Mouse (Mus musculus) midbrain, embryonic 11.5 days (tissue): ENCODE results near the gene Mreg. TPM values are rescaled to one million over a fixed set of nuclear protein-coding genes. Genes with fewer than 3 reads are reported as not detected.

ENCODE experiments used
- ATAC-seq: fragments of 200-750 bp; cut with Nextera tagmentation; 2 replicates; pipeline ENCODE4 v1.8.0; 2017; ENCODE audit warnings: moderate TSS enrichment, moderate library complexity; ENCODE audit not compliant: low FRiP score
- DNase-seq: peaks from one replicate; pipeline ENCODE4 v3.0.0; 2015; ENCODE audit warnings: low spot score; ENCODE audit errors: missing footprints
- H3K27ac ChIP-seq: fragments of 300-500 bp; sonication (generic); 2 replicates; pipeline ENCODE4 v1.5.1; 2014; ENCODE audit warnings: low read depth, low read length
- H3K27me3 ChIP-seq: fragments of 300-500 bp; sonication (generic); 2 replicates; pipeline ENCODE4 v1.6.1; 2014; ENCODE audit warnings: mild to moderate bottlenecking, low read length, moderate library complexity, mixed read lengths; ENCODE audit not compliant: control insufficient read depth, insufficient read depth
- H3K36me3 ChIP-seq: fragments of 300-500 bp; sonication (generic); 2 replicates; pipeline ENCODE4 v1.6.1; 2014; ENCODE audit warnings: mild to moderate bottlenecking, low read length, moderate library complexity, mixed read lengths; ENCODE audit not compliant: control insufficient read depth, insufficient read depth
- H3K4me1 ChIP-seq: fragments of 300-500 bp; sonication (generic); 2 replicates; pipeline ENCODE4 v1.6.1; 2014; ENCODE audit warnings: low read length; ENCODE audit not compliant: control insufficient read depth, insufficient read depth
- H3K4me2 ChIP-seq: fragments of 300-500 bp; sonication (generic); 2 replicates; pipeline ENCODE4 v1.6.1; 2014; ENCODE audit warnings: mild to moderate bottlenecking, moderate library complexity
- H3K4me3 ChIP-seq: fragments of 300-500 bp; sonication (generic); 2 replicates; pipeline ENCODE4 v1.5.1; 2014; ENCODE audit warnings: low read depth, low read length
- H3K9ac ChIP-seq: fragments of 300-500 bp; sonication (generic); 2 replicates; pipeline ENCODE4 v1.6.1; 2014; ENCODE audit warnings: low read length
- H3K9me3 ChIP-seq: fragments of 300-500 bp; sonication (generic); 2 replicates; pipeline ENCODE4 v1.6.1; 2016; ENCODE audit warnings: low read length; ENCODE audit not compliant: control insufficient read depth
- WGBS: fragments of 180-500 bp; shearing (Covaris S2); extraction: QIAGEN DNeasy Blood & Tissue Kit; methylation state at CpG from one replicate; pipeline ENCODE4 v1.1.7; 2014; 5-methylcytosine and 5-hydroxymethylcytosine counted together
- polyA plus RNA-seq: library from polyadenylated mRNA; unstranded; fragments of >200 nt; fragmentation: Nextera tagmentation; extraction: Ambion mirVana; gene quantifications from 2 replicates; pipeline ENCODE4 v1.2.1, GENCODE M21; 2014

Gene Mreg
- polyA plus RNA-seq, 1 experiment from 2014 or later: 6.3 TPM

DNA sequence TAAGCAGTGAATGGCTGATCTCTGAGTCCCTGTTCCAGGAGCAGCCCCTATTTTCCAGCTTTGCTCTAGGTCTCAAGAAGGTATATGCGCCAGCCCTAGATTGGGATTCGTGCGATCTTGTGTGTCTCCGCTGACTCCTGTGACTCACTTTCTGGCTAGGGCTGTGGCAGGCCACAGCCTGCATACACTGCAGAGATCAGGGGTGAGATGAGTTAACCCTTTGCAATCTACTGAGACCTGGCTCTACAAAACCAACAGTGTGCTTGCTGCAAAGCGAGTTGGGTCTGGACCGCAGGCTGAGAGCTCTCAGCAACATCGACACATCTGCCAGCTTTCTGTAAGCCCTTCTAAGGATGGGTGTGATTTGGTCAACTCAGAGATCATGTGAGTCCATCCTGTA is 9.4 kb downstream of the Mreg start:
- Histone ChIP-seq H3K4me2 (no peak overlapping the region), H3K36me3 (no peaks in the 10 kb centered on the region), H3K4me1 (0 out of 2 replicates have a peak, but pooled peaks cover 4% of the 10 kb centered on the region), H3K9me3 (no peaks in the 10 kb centered on the region), H3K27ac (no peak overlapping the region), H3K27me3 (no peaks in the 10 kb centered on the region), H3K9ac (no peak overlapping the region), H3K4me3 (no peak overlapping the region)
- 95% methylated on average over 7 of the region's 7 CpGs for WGBS
- DNase-seq: no peak
- no peak for ATAC-seq

DNA sequence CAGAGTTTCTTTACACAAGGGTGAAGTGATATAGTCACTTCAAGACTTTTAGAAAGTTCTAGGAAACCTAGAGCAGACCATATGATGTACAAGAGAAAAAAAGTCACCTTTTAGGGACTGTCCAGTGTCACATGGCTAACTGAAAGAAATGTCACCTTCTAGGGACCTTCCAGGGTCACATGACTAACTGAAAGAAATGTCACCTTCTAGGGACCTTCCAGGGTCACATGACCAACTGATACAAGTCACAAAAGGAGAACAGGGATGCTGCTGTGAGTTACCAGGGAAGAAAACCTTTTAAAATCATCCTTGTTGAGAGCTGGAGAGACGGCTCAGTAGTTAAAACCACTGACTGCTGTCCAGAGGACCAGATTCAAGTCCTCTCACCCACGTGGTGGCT is 10.0 kb downstream of the Mreg start:
- Histone ChIP-seq H3K9me3 (no peaks in the 10 kb centered on the region), H3K4me2 (no peak overlapping the region), H3K4me3 (no peak overlapping the region), H3K27ac (no peak overlapping the region), H3K4me1 (0 out of 2 replicates have a peak, but pooled peaks cover 4% of the 10 kb centered on the region), H3K9ac (no peak overlapping the region), H3K27me3 (no peaks in the 10 kb centered on the region), H3K36me3 (no peaks in the 10 kb centered on the region)
- WGBS: 69% methylated on average over 2 of the region's 2 CpGs
- no peak for ATAC-seq
- DNase-seq: no peak

DNA sequence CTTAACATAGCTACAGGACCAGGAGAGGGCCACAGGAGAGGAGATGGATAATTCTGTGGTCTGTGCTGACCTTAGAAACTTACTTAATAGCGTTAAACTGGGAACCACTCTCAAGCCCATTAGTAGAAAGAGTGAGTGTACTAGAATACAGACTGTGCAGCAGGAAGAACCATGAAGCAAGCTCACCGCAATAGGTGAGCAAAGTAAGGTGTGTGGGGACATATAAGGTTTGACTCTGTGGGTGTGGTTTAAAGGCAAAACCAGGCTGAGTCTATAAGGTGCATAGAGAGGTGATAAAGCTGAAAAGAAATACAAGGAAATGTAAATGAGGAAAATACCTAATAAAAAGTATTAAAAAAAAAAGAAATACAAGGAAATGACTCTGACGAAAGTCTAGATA is 11.0 kb downstream of the Mreg start:
- H3K27ac ChIP-seq: no peak overlapping the region
- no peaks in the 10 kb centered on the region for H3K36me3 ChIP-seq
- no peaks in the 10 kb centered on the region for H3K9me3 ChIP-seq
- H3K4me1 ChIP-seq: 0 out of 2 replicates have a peak, but pooled peaks cover 4% of the 10 kb centered on the region
- no peak for DNase-seq
- no peak overlapping the region for H3K9ac ChIP-seq
- H3K4me2 ChIP-seq: no peak overlapping the region
- ATAC-seq: no peak
- H3K4me3 ChIP-seq: no peak overlapping the region
- H3K27me3 ChIP-seq: no peaks in the 10 kb centered on the region
- WGBS: 93% methylated on average over 3 of the region's 3 CpGs

DNA sequence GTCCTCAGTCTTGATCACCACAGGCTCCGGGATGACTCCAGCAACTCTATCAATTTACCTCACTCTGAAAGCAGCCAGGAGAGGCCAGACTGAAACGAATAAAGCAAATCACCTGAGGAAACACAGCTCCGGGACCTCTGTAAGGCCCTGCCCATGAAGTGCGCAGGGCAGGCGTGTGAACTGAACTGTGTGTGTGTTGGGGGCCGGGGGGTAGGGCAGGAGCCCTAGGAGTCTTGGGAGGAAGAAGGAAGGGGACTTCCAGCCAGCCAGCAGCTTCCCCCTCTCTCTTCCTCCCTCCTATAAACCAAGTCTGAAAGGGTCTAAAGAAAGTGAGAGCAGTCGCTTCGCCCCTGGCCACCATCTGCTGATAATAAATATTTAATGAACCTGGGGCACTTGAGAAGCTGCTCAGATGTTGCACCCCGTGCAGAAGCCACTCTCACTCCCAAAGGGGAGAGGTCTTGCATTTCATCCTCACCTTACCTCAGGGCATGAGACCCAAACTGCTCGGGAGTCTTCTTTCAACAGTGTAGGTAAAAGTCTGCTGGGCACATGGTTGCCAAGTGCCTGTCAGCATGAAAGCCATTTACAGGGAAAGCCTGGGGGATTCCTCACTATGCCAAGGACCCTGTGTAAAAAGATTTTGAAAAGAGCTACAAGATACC is 13.8 kb downstream of the Mreg start:
- Histone ChIP-seq H3K4me3 (no peak overlapping the region), H3K4me1 (0 out of 2 replicates have a peak, but pooled peaks cover 4% of the 10 kb centered on the region), H3K27ac (no peak overlapping the region), H3K9me3 (no peaks in the 10 kb centered on the region), H3K4me2 (no peak overlapping the region), H3K9ac (no peak overlapping the region), H3K36me3 (no peaks in the 10 kb centered on the region), H3K27me3 (no peaks in the 10 kb centered on the region)
- 76% methylated on average over 10 of the region's 10 CpGs for WGBS
- DNase-seq: no peak
- ATAC-seq: peak; percentile 46; the same call in 1 of the 2 replicates

DNA sequence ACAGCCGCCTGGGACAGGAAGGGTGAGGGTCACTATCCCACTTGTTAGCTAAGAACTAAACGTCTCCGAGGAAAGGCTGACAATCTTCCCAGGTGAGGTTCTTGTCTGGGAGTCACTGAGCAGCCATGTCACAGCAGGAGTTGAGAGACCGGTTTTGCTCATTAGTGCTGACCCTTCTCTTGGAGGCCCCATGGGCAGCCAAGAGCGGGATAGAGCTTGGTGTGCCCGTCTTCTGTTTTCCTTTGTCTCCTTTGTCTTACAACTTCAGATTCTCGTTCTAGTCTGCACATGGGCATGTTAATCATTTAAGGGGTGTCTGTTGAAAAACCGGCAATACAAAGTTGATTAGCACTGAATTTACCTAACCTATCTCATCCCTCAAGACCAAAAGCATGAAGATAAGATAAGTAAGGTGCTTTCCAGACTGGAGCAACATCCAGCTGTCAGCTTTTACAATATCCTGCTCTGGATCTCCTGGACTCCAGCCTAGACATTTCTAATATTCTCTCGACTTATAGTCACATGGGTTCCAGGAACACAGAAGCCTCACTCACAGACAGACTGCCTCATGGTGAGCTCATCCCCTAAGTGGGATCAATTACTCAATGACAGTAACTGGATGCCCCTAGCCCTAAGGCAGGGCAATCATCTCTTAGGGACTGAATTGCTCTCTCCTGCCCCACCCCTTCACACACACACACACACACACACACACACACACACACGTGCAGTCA is 15.3 kb downstream of the Mreg start:
- Histone ChIP-seq H3K4me1 (0 out of 2 replicates have a peak, but pooled peaks cover 4% of the 10 kb centered on the region), H3K4me3 (no peak overlapping the region), H3K27me3 (no peaks in the 10 kb centered on the region), H3K27ac (no peak overlapping the region), H3K9me3 (no peaks in the 10 kb centered on the region), H3K4me2 (no peak overlapping the region), H3K36me3 (no peaks in the 10 kb centered on the region), H3K9ac (no peak overlapping the region)
- no peak for ATAC-seq
- 87% methylated on average over 10 of the region's 10 CpGs for WGBS
- DNase-seq: no peak

DNA sequence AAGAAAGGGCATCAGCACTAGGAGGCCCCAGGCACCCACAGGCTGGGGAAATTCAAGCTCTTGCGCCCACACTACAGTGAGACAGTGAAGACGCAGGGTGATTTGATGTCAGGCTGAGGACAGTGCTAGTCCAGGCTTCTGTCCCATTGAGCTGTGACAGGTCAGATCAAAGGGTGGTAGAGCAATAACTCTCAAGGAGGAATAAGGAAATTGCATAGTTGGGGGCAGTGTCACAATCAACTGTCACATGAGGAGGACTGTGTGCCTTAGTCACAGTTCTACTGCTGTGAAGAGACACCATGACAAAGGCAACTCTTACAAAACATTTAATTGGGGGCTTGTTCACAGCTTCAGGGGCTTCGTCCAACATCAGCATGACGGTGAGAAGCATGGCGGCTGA is 16.0 kb downstream of the Mreg start:
- ATAC-seq (no peak), DNase-seq (no peak)
- H3K9me3 ChIP-seq: no peaks in the 10 kb centered on the region
- H3K4me2 ChIP-seq: no peak overlapping the region
- 95% methylated on average over 5 of the region's 5 CpGs for WGBS
- H3K4me1 ChIP-seq: 0 out of 2 replicates have a peak, but pooled peaks cover 4% of the 10 kb centered on the region
- H3K9ac ChIP-seq: no peak overlapping the region
- no peaks in the 10 kb centered on the region for H3K36me3 ChIP-seq
- H3K27me3 ChIP-seq: no peaks in the 10 kb centered on the region
- H3K27ac ChIP-seq: no peak overlapping the region
- no peak overlapping the region for H3K4me3 ChIP-seq

DNA sequence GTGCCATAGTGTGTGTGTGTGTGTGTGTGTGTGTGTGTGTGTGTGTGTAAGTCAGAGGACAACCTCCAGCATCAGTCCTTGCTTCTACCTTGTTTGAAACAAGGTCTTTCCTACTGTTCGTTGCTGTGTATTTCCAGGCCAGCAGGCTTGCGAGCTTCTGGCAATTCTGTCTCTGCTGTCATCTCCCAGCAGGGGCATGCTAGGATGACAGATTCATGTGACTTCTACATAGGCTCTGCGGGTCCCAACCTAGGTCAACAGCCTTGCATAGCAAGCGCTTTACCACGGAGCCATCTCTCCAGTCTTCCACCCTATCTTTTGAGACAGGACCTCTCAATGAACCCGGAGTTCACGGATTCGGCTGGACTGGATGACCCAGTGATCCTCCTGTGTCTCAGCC is 20.7 kb downstream of the Mreg start:
- H3K4me3 ChIP-seq: no peak overlapping the region
- no peaks in the 10 kb centered on the region for H3K36me3 ChIP-seq
- H3K9me3 ChIP-seq: no peaks in the 10 kb centered on the region
- H3K27me3 ChIP-seq: no peaks in the 10 kb centered on the region
- H3K4me1 ChIP-seq: no peaks in the 10 kb centered on the region
- no peak overlapping the region for H3K27ac ChIP-seq
- H3K4me2 ChIP-seq: no peak overlapping the region
- ATAC-seq: no peak
- whole genome bisulfite sequencing: 96% methylated on average over 8 of the region's 8 CpGs
- DNase-seq: no peak
- H3K9ac ChIP-seq: no peak overlapping the region

DNA sequence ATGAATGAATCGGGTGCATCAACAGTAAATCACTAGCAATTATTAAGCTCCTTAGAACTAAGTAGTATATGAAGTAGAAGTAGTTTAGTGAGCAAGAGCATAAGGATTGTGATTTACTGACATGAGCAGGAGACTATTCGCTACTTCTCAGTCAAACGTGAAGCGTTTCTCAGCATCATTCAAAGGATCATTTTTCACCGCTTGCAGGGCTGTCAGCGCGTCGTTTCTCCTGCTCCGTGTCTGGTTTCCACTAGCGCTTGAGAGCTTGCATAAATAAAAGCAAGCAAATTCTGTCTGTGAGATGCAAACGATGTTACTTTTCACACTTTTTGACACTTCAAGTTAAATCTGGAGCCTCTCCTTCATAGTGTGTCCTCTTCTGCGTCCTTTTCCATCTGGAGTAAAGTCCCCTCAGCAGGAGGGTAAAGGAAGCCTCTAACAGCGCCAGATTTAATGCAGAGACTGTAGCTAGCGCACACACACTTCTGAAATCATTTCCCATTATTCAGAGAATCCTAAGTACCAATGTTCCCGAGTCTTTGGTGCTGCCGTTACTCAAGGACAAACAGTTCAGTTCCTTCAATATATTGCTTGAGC is 23.9 kb downstream of the Mreg start:
- Histone ChIP-seq H3K27ac (no peak overlapping the region), H3K9ac (no peak overlapping the region), H3K4me3 (no peak overlapping the region), H3K4me2 (no peak overlapping the region), H3K4me1 (peaks cover 4% of the 10 kb centered on the region), H3K9me3 (no peaks in the 10 kb centered on the region), H3K27me3 (no peaks in the 10 kb centered on the region), H3K36me3 (no peaks in the 10 kb centered on the region)
- WGBS: 82% methylated on average over 16 of the region's 16 CpGs
- no peak for ATAC-seq
- no peak for DNase-seq

DNA sequence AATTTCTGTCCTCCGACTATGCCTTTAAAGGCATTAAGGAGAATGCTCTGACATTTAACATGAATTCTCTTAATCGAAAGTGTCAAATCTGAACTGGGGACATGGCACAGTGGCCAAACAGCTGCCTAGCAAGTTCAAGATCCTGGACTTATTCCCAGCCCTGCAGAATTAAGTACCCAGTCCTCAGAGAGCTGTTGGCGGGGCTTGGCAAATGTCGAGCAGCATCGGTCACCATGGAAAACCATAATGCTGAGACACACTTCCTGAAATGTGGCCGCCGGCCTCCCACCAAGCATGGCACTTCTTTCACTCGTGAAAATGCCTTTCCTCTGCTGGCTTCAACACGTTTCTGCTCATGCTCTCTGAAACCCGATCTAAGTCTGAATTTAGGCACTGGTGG is 24.6 kb downstream of the Mreg start:
- WGBS: 80% methylated on average over 10 of the region's 10 CpGs
- Histone ChIP-seq H3K36me3 (no peaks in the 10 kb centered on the region), H3K4me2 (no peak overlapping the region), H3K4me3 (no peak overlapping the region), H3K27ac (no peak overlapping the region), H3K4me1 (peaks cover 5% of the 10 kb centered on the region), H3K9me3 (no peaks in the 10 kb centered on the region), H3K27me3 (no peaks in the 10 kb centered on the region), H3K9ac (no peak overlapping the region)
- no peak for ATAC-seq
- DNase-seq: no peak
